Mouse (Mus musculus) ES-E14 (cell line): ENCODE measurements around the gene Slc35a2. TPM values are rescaled to one million over a fixed set of nuclear protein-coding genes. Genes with fewer than 3 reads are reported as not detected.

Experiments
- DNase-seq: peaks from one replicate; pipeline ENCODE4 v3.0.0-alpha.2; 2013; ENCODE audit warnings: low read depth, low spot score
- H3K27ac ChIP-seq: 2 replicates; pipeline ENCODE4 v1.5.1; 2012; ENCODE audit warnings: low read depth, mild to moderate bottlenecking, low read length, moderate library complexity, mixed read lengths; ENCODE audit not compliant: poor library complexity, insufficient read depth, severe bottlenecking
- H3K36me3 ChIP-seq: 2 replicates; pipeline ENCODE4 v1.6.1; 2012; ENCODE audit warnings: mild to moderate bottlenecking, low read length, moderate library complexity, mixed read lengths; ENCODE audit not compliant: control insufficient read depth, poor library complexity, insufficient read depth, severe bottlenecking
- H3K4me1 ChIP-seq, 2 experiments: fragments of 150-350 bp in 1 of 2; sonication (generic) in 1 of 2; 2 replicates each; pipeline ENCODE4 v1.6.1; 2012; ENCODE audit warnings: low read length in 2 of 2, mild to moderate bottlenecking in 1 of 2, mixed read lengths in 1 of 2; ENCODE audit not compliant: control insufficient read depth in 2 of 2, insufficient read depth in 2 of 2, poor library complexity in 1 of 2
- H3K4me3 ChIP-seq, 2 experiments: fragments of 150-350 bp in 1 of 2; sonication (generic) in 1 of 2; 2 replicates each; pipeline ENCODE4 v1.5.1; 2012; ENCODE audit warnings: low read length in 2 of 2, low read depth in 1 of 2, mild to moderate bottlenecking in 1 of 2, mixed read lengths in 1 of 2; ENCODE audit not compliant: insufficient read depth in 1 of 2, poor library complexity in 1 of 2, severe bottlenecking in 1 of 2
- H3K9ac ChIP-seq: 2 replicates; pipeline ENCODE4 v1.6.1; 2012; ENCODE audit warnings: low read depth, mild to moderate bottlenecking, low read length, mixed read lengths; ENCODE audit not compliant: poor library complexity, insufficient read depth, severe bottlenecking
- H3K9me3 ChIP-seq: fragments of 150-350 bp; sonication (generic); 2 replicates; pipeline ENCODE4 v1.6.1; 2012; ENCODE audit warnings: low read depth, mild to moderate bottlenecking, low read length; ENCODE audit not compliant: control insufficient read depth, insufficient read depth
- CHD2 ChIP-seq: IDR thresholded peaks from 2 replicates; pipeline ENCODE4 v1.6.1; 2014; ENCODE audit warnings: mild to moderate bottlenecking, low read depth, low read length, inconsistent platforms
- HCFC1 ChIP-seq: IDR thresholded peaks from 2 replicates; pipeline ENCODE4 v1.6.1; 2012; ENCODE audit warnings: low read length, inconsistent platforms, borderline replicate concordance; ENCODE audit not compliant: insufficient read depth
- MAFK ChIP-seq: IDR thresholded peaks from 2 replicates; pipeline ENCODE4 v1.6.1; 2014; ENCODE audit warnings: mild to moderate bottlenecking, low read depth, low read length, inconsistent platforms; ENCODE audit not compliant: insufficient read depth
- ZC3H11A ChIP-seq: IDR thresholded peaks from 2 replicates; pipeline ENCODE4 v1.6.1; 2012; ENCODE audit warnings: low read depth, mild to moderate bottlenecking, inconsistent platforms, low read length, borderline replicate concordance
- ZNF384 ChIP-seq: IDR thresholded peaks from 2 replicates; pipeline ENCODE4 v1.6.1; 2012; ENCODE audit warnings: low read depth, low read length, inconsistent platforms
- in situ Hi-C, 2 experiments: fragments of 600-800 bp; cut with MboI; formaldehyde crosslinking; loops; one replicate each; pipeline ENCODE4 v1.15.1; 2025; ENCODE audit warnings: low sequenced_read_pairs in 2 of 2, inconsistent platforms in 1 of 2; ENCODE audit not compliant: unreplicated experiment in 2 of 2
- total RNA-seq: library from RNA; depleted of rRNA; stranded (reverse); fragments of 300-350 nt; gene quantifications from 2 replicates; pipeline ENCODE4 v1.2.3, GENCODE M21; 2012

Gene Slc35a2
- total RNA-seq, 1 experiment, result 38.3 TPM

DNA sequence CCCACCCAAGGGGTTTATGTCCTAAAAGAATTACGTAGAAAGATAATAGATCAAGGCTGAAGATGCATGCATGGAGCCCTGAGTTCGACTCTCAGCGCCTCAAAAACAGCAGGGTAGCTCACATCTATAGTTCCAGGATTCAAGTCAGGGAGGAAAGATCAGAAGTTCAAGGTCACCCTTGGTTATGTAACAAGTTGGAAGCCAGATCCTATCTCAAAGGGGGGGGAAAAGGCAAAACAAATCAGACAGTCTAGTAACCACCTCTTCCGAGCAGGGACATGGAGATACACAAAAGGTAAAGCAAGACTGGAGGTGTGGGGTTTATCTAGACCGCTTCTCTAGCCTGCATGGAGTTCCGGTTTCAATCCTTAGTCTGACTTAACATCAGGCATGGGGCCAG is 42.4 kb downstream of the Slc35a2 start:
- H3K27ac ChIP-seq, result peak overlapping the region; percentile 53; the same call in 1 of the 2 replicates
- no peak for TF ChIP-seq ZNF384
- TF ChIP-seq ZC3H11A, result no peak
- TF ChIP-seq MAFK, result no peak
- TF ChIP-seq HCFC1, result no peak
- TF ChIP-seq CHD2, result no peak
- H3K4me3 ChIP-seq, result peak overlapping the region; percentile 67 to 84; a peak in 3 of 4 replicates
- H3K9ac ChIP-seq, result peak overlapping the region; percentile 42; the same call in 1 of the 2 replicates
- no peak for DNase-seq
- H3K9me3 ChIP-seq, result no peaks in the 10 kb centered on the region
- H3K36me3 ChIP-seq, result peaks cover 23% of the 10 kb centered on the region
- in situ Hi-C loops, result loop anchor here in 1 of 2 experiments (10.0 kb wide), 1 partner anchor 89 kb away; the partner anchor contains the start of gene Glod5
- H3K4me1 ChIP-seq, result peaks cover 0 to 13% of the 10 kb centered on the region in 2 experiments; a peak in 3 of 4 replicates

DNA sequence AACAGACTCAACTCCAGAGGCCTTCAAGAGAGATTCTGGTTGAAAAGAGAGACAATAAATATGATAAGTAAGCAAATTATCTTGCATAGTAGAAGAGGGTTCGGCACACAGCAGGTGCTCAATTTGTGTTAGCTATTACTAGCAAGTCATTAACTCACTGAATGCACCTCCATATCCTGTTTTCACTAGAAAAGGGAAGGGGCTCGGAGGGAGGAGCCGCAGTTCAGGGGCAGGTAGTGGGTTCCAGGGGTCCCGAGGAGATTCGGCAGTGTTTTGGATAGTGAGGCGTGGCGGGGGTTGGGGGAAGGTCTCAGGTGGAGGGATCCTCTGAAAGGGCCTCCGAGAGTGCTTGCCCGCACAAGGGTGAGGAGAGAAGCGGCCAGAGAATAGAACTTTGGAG is 43.3 kb downstream of the Slc35a2 start:
- H3K4me3 ChIP-seq, result peak overlapping the region; percentile 67 to 84
- H3K36me3 ChIP-seq, result peaks cover 30% of the 10 kb centered on the region
- peak overlapping the region; percentile 79; the same call in 1 of the 2 replicates for H3K9ac ChIP-seq
- no peak for TF ChIP-seq ZNF384
- no peak for TF ChIP-seq CHD2
- in situ Hi-C loops, result loop anchor here in 1 of 2 experiments (10.0 kb wide), 1 partner anchor 88 kb away; the partner anchor contains the start of gene Glod5
- H3K9me3 ChIP-seq, result no peaks in the 10 kb centered on the region
- peak overlapping the region; percentile 90 for H3K27ac ChIP-seq
- peaks cover 0 to 15% of the 10 kb centered on the region in 2 experiments; a peak in 2 of 4 replicates for H3K4me1 ChIP-seq
- DNase-seq, result no peak

DNA sequence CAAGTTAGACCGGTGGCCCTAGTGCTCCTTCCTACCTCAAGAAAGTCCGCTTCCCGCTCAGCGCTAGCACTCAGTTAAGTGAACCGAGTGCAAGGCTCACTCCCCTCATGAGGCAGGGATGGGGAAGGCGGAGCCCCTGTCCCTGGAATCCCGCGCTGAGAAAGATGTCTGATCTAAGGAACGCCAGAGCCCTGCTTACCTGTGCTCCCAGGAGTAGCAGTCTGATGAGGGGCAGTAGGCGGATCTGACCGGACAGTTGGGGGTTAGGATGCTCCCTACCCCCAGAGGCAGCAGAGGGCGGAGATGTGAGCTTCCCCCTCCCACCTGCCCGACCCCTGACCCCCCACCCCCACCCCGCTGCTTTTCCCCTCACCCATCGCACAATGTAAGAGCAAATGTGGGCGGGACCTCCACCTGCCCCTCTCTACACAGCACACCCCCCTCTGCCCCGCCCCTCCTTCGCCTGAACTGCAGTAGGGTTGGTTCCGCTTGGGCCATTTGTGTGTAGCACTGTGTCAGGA is 44.5 kb downstream of the Slc35a2 start, which contains the start of gene Eras:
Eras (minus strand) TSS at position 338 of the 521 bp plus-strand sequence.
- TF ChIP-seq ZC3H11A (no peak), MAFK (no peak), ZNF384 (no peak), HCFC1 (no peak), CHD2 (no peak)
- H3K4me1 ChIP-seq, result peaks cover 0 to 14% of the 10 kb centered on the region in 2 experiments; a peak in 2 of 4 replicates
- DNase-seq, result no peak
- H3K9me3 ChIP-seq, result no peaks in the 10 kb centered on the region
- in situ Hi-C loops, result loop anchor here in 1 of 2 experiments (10.0 kb wide), 1 partner anchor 86 kb away; the partner anchor contains the start of gene Glod5
- peak within 1 kb of the TSS; percentile 79 for H3K9ac ChIP-seq
- peak within 1 kb of the TSS; percentile 67 to 84 for H3K4me3 ChIP-seq
- peaks cover 28% of the 10 kb centered on the region for H3K36me3 ChIP-seq
- H3K27ac ChIP-seq, result peak within 1 kb of the TSS; percentile 90

- Histone ChIP-seq H3K4me3 (peak overlapping the region in 1 of 2 experiments; percentile 15; a peak in 1 of 4 replicates), H3K9me3 (no peaks in the 10 kb centered on the region), H3K36me3 (peaks cover 34% of the 10 kb centered on the region), H3K9ac (peak overlapping the region; percentile 30; the same call in 1 of the 2 replicates), H3K27ac (no peak overlapping the region), H3K4me1 (peaks cover 0 to 4% of the 10 kb centered on the region in 2 experiments; a peak in 1 of 4 replicates)
- DNase-seq, result no peak
- TF ChIP-seq CHD2 (no peak), HCFC1 (no peak), MAFK (no peak), ZNF384 (no peak), ZC3H11A (peak; percentile 20; the same call in 1 of the 2 replicates)
- in situ Hi-C loops, result no loop called here
These were observed 53.0 kb downstream of the Slc35a2 start for GRCm38 (mm10) chrX:7936874-7937273.
